Comparison of ENCODE assay signal across 9 mouse cellular contexts in genomic region chr3:89163643-89164245, GRCm38 (mm10). TPM values are rescaled to one million over a fixed set of nuclear protein-coding genes. Genes with fewer than 3 reads are reported as not detected.
A peak's percentile ranks its signal among the peaks of the same experiment; 100 is the strongest.
DNase-seq lines count a peak whose midpoint lies in the region; ATAC-seq and TF ChIP-seq lines count a peak whose summit lies in the region.
"Had no signal": no experiment of that assay in that cellular context is flagged by ENCODE, and none has a peak within 500 bp of the region (broad histone marks: within the 10 kb centered on the region; RNA-seq: fewer than 3 reads in every experiment).

No protein-coding gene starts in this region.

- peaks cover 23% of the 10 kb centered on the region for H3K36me3 ChIP-seq in heart, embryonic 14.5 days (ENCODE audit: control insufficient read depth, insufficient read depth, low read length)
- peaks cover 15% of the 10 kb centered on the region for H3K36me3 ChIP-seq in ES-E14 (ENCODE audit: control insufficient read depth, insufficient read depth, low read length, poor library complexity, severe bottlenecking)
- peaks cover 28% of the 10 kb centered on the region for H3K36me3 ChIP-seq in hindbrain, embryonic 10.5 days
- H3K36me3 ChIP-seq in midbrain, embryonic 12.5 days, result peaks cover 22% of the 10 kb centered on the region

- peaks cover 4 to 22% of the 10 kb centered on the region in 2 experiments for H3K4me1 ChIP-seq in heart, embryonic 14.5 days (ENCODE audit: control insufficient read depth in 2 of 2, insufficient read depth in 2 of 2, low read length in 2 of 2)
- peaks cover 5 to 6% of the 10 kb centered on the region in 2 experiments; a peak in 3 of 4 replicates for H3K4me1 ChIP-seq in ES-E14 (ENCODE audit: control insufficient read depth in 2 of 2, insufficient read depth in 2 of 2, low read length in 2 of 2, poor library complexity in 1 of 2)
- peaks cover 46% of the 10 kb centered on the region for H3K4me1 ChIP-seq in hindbrain, embryonic 10.5 days (replicated peaks)
- peaks cover 41% of the 10 kb centered on the region for H3K4me1 ChIP-seq in midbrain, embryonic 12.5 days

- peak overlapping the region in 1 of 2 experiments; percentile 92; a peak in 1 of 4 replicates for H3K27ac ChIP-seq in heart, embryonic 14.5 days (replicated peaks in 1 of 2; ENCODE audit: control insufficient read depth in 1 of 2, insufficient read depth in 1 of 2, low read depth in 2 of 2, low read length in 2 of 2)
- H3K27ac ChIP-seq in ES-E14 (ENCODE audit: insufficient read depth, low read depth, low read length, poor library complexity, severe bottlenecking), result peak overlapping the region; percentile 13; the same call in 1 of the 2 replicates
- H3K27ac ChIP-seq in hindbrain, embryonic 10.5 days, result peak overlapping the region; percentile 99
- H3K27ac ChIP-seq in midbrain, embryonic 12.5 days (replicated peaks), result peak overlapping the region; percentile 95; the same call in 1 of the 2 replicates

- no peak for DNase-seq in heart, adult 9 months (ENCODE audit: low spot score in 2 of 2)
- DNase-seq in ES-E14 (ENCODE audit: low read depth, low spot score), result no peak
- no peak for DNase-seq in hindbrain, embryonic 10.5 days (ENCODE audit: low spot score)
- no peak for DNase-seq in urinary bladder, postnatal 10 days (ENCODE audit: low spot score)
- no peak for DNase-seq in urinary bladder, adult 2 months (ENCODE audit: low spot score)
- no peak for DNase-seq in ovary, postnatal 14 days (ENCODE audit: low spot score)

- peak overlapping the region in 1 of 2 experiments; percentile 61; a peak in 1 of 4 replicates for H3K4me3 ChIP-seq in heart, embryonic 14.5 days (ENCODE audit: control insufficient read depth in 1 of 2, insufficient read depth in 1 of 2, low read depth in 1 of 2, low read length in 2 of 2)
- H3K4me3 ChIP-seq in ES-E14 (ENCODE audit: insufficient read depth in 1 of 2, low read depth in 1 of 2, low read length in 2 of 2, poor library complexity in 1 of 2, severe bottlenecking in 1 of 2), result peak overlapping the region; percentile 99
- H3K4me3 ChIP-seq in hindbrain, embryonic 10.5 days, result peak overlapping the region; percentile 99; the same call in 1 of the 2 replicates
- H3K4me3 ChIP-seq in midbrain, embryonic 12.5 days, result peak overlapping the region; percentile 95

- 70% methylated on average over 5 of the region's 5 CpGs for WGBS in heart, embryonic 14.5 days
- WGBS in hindbrain, embryonic 10.5 days, result 74% methylated on average over 5 of the region's 5 CpGs
- WGBS in midbrain, embryonic 12.5 days, result 73% methylated on average over 5 of the region's 5 CpGs

- H3K9me3 ChIP-seq in heart, embryonic 14.5 days (ENCODE audit: control insufficient read depth, low read length), result no peaks in the 10 kb centered on the region
- H3K9me3 ChIP-seq in ES-E14 (ENCODE audit: control insufficient read depth, insufficient read depth, low read depth, low read length), result no peaks in the 10 kb centered on the region
- no peaks in the 10 kb centered on the region for H3K9me3 ChIP-seq in hindbrain, embryonic 10.5 days
- H3K9me3 ChIP-seq in midbrain, embryonic 12.5 days, result no peaks in the 10 kb centered on the region

- peak overlapping the region; percentile 88 for H3K9ac ChIP-seq in heart, embryonic 14.5 days (ENCODE audit: low read length)
- peak overlapping the region; percentile 41; the same call in 1 of the 2 replicates for H3K9ac ChIP-seq in ES-E14 (ENCODE audit: insufficient read depth, low read depth, low read length, poor library complexity, severe bottlenecking)
- peak overlapping the region; percentile 94 for H3K9ac ChIP-seq in midbrain, embryonic 12.5 days (replicated peaks)

- peak overlapping the region; percentile 83 for H3K4me2 ChIP-seq in heart, embryonic 14.5 days (ENCODE audit: low read length)
- H3K4me2 ChIP-seq in midbrain, embryonic 12.5 days (replicated peaks), result peak overlapping the region; percentile 68

- no peak for ATAC-seq in heart, embryonic 14.5 days (ENCODE audit: insufficient number of reproducible peaks, insufficient read depth, low FRiP score, low read depth)
- ATAC-seq in midbrain, embryonic 12.5 days (ENCODE audit: low FRiP score, low read depth), result no peak

- H3K27me3 ChIP-seq in heart, embryonic 14.5 days (ENCODE audit: control insufficient read depth, insufficient read depth, low read length), result peaks cover 7% of the 10 kb centered on the region
- peaks cover 6% of the 10 kb centered on the region for H3K27me3 ChIP-seq in hindbrain, embryonic 10.5 days (ENCODE audit: insufficient read depth, poor library complexity, severe bottlenecking)
- peaks cover 5% of the 10 kb centered on the region for H3K27me3 ChIP-seq in midbrain, embryonic 12.5 days

- in situ Hi-C loops in ES-E14 (cut with MboI; ENCODE audit: low sequenced_read_pairs in 2 of 2, unreplicated experiment in 2 of 2), result no loop called here

TF ChIP-seq in ES-E14, 5 proteins besides CTCF, POLR2A, EP300 and RAD21:
- TF ChIP-seq ZNF384 (IDR thresholded peaks at IDR 0.05; ENCODE audit: low read depth, low read length), result peak; percentile 70; the same call in 1 of the 2 replicates
- TF ChIP-seq CHD2 (IDR thresholded peaks at IDR 0.05; ENCODE audit: low read depth, low read length), result no peak

RNA-seq across cellular contexts. Expression of gene Clk2, which starts 0.9 kb away (rescaled TPM):
- polyA plus RNA-seq in heart, embryonic 14.5 days (2014; fragmentation: Nextera tagmentation; extraction: Ambion mirVana), result 12.4 and 13.4 TPM in 2 replicates
- 42.0 and 60.1 TPM in 2 replicates for total RNA-seq in ES-E14 (2012; rRNA removed)
- 34.8 and 35.3 TPM in 2 replicates for polyA plus RNA-seq in hindbrain, embryonic 10.5 days (2016; fragmentation: Nextera tagmentation; extraction: Ambion mirVana)
- polyA plus RNA-seq in midbrain, embryonic 12.5 days (2016; fragmentation: Nextera tagmentation; extraction: Ambion mirVana), result 42.3 and 46.5 TPM in 2 replicates
- polyA plus RNA-seq in urinary bladder, adult 2 months (2012; rRNA removed), result 73.9 and 89.8 TPM in 2 replicates

RNA-seq across cellular contexts. Expression of gene Hcn3, which starts 3.7 kb away (rescaled TPM):
- polyA plus RNA-seq in heart, embryonic 14.5 days (2014; fragmentation: Nextera tagmentation; extraction: Ambion mirVana), result 0.27 and 0.51 TPM in 2 replicates
- total RNA-seq in ES-E14 (2012; rRNA removed), result 4.0 and 6.0 TPM in 2 replicates
- 7.3 and 9.1 TPM in 2 replicates for polyA plus RNA-seq in hindbrain, embryonic 10.5 days (2016; fragmentation: Nextera tagmentation; extraction: Ambion mirVana)
- polyA plus RNA-seq in midbrain, embryonic 12.5 days (2016; fragmentation: Nextera tagmentation; extraction: Ambion mirVana), result 17.1 and 22.0 TPM in 2 replicates
- polyA plus RNA-seq in urinary bladder, adult 2 months (2012; rRNA removed), result 0.44 and 0.49 TPM in 2 replicates

RNA-seq across cellular contexts. Expression of gene Scamp3, which starts 13.5 kb away (rescaled TPM):
- polyA plus RNA-seq in heart, embryonic 14.5 days (2014; fragmentation: Nextera tagmentation; extraction: Ambion mirVana), result 68.3 and 74.8 TPM in 2 replicates
- total RNA-seq in ES-E14 (2012; rRNA removed), result 83.2 and 102 TPM in 2 replicates
- 98.9 and 116 TPM in 2 replicates for polyA plus RNA-seq in hindbrain, embryonic 10.5 days (2016; fragmentation: Nextera tagmentation; extraction: Ambion mirVana)
- polyA plus RNA-seq in midbrain, embryonic 12.5 days (2016; fragmentation: Nextera tagmentation; extraction: Ambion mirVana), result 94.2 and 97.1 TPM in 2 replicates
- 69.8 and 72.3 TPM in 2 replicates for polyA plus RNA-seq in urinary bladder, adult 2 months (2012; rRNA removed)

RNA-seq across cellular contexts. Expression of gene Fam189b, which starts 19.2 kb away (rescaled TPM):
- 9.1 and 12.8 TPM in 2 replicates for polyA plus RNA-seq in heart, embryonic 14.5 days (2014; fragmentation: Nextera tagmentation; extraction: Ambion mirVana)
- total RNA-seq in ES-E14 (2012; rRNA removed), result 8.6 and 9.3 TPM in 2 replicates
- polyA plus RNA-seq in hindbrain, embryonic 10.5 days (2016; fragmentation: Nextera tagmentation; extraction: Ambion mirVana), result 30.2 and 38.7 TPM in 2 replicates
- 29.5 and 30.3 TPM in 2 replicates for polyA plus RNA-seq in midbrain, embryonic 12.5 days (2016; fragmentation: Nextera tagmentation; extraction: Ambion mirVana)
- 32.9 and 42.3 TPM in 2 replicates for polyA plus RNA-seq in urinary bladder, adult 2 months (2012; rRNA removed)

RNA-seq across cellular contexts. Expression of gene Pklr, which starts 27.8 kb away (rescaled TPM):
- 0.11 TPM in 1 of 2 replicates, not detected in the other for polyA plus RNA-seq in heart, embryonic 14.5 days (2014; fragmentation: Nextera tagmentation; extraction: Ambion mirVana)
- 0.85 and 0.90 TPM in 2 replicates for total RNA-seq in ES-E14 (2012; rRNA removed)
- 4.4 and 6.0 TPM in 2 replicates for polyA plus RNA-seq in hindbrain, embryonic 10.5 days (2016; fragmentation: Nextera tagmentation; extraction: Ambion mirVana)
- 0.26 and 0.33 TPM in 2 replicates for polyA plus RNA-seq in midbrain, embryonic 12.5 days (2016; fragmentation: Nextera tagmentation; extraction: Ambion mirVana)
- not detected in 2 replicates for polyA plus RNA-seq in urinary bladder, adult 2 months (2012; rRNA removed)
- total RNA-seq: left cerebral cortex, postnatal 36 days had no signal

Comparison
In these comparisons a context has a peak if more than half of its experiments do, and no peak if none do; other contexts are left out.
1. H3K9ac ChIP-seq: peak in every context shown above with its lines; median percentile 94 in midbrain, embryonic 12.5 days; 88 in heart, embryonic 14.5 days; 41 in ES-E14.